Mouse (Mus musculus): ENCODE results near the gene Gm11549. TPM values are rescaled to one million over a fixed set of nuclear protein-coding genes. Genes with fewer than 3 reads are reported as not detected.
A peak's percentile ranks its signal among the peaks of the same experiment; 100 is the strongest.

Gene Gm11549
- polyA plus RNA-seq, 1 experiment from 2014 or later: 0.17 TPM

GRCm38 (mm10) chr3:36475532-36476087, 46.0 kb downstream of the Gm11549 start, which contains the start of the genes Anxa5 and 1810062G17Rik:
TSS of gene Anxa5 (minus strand) at chr3:36475894.
TSS of gene 1810062G17Rik (plus strand) at chr3:36475937.
- Histone ChIP-seq H3K27me3 (no peaks in the 10 kb centered on the region), H3K9ac (peak within 1 kb of the TSS; percentile 63), H3K36me3 (no peaks in the 10 kb centered on the region), H3K4me3 (peak within 1 kb of the TSS; percentile 58), H3K4me2 (replicated peaks) (peak within 1 kb of the TSS; percentile 90), H3K4me1 (peaks cover 7% of the 10 kb centered on the region), H3K9me3 (replicated peaks) (no peaks in the 10 kb centered on the region), H3K27ac (peak within 1 kb of the TSS; percentile 26; the same call in 1 of the 2 replicates)
- 0% methylated on average over 27 of the region's 32 CpGs for WGBS
- peak; percentile 96 for ATAC-seq (ENCODE audit: low FRiP score)

GRCm38 (mm10) chr3:36474938-36475483, 46.6 kb downstream of the Gm11549 start:
- Histone ChIP-seq H3K27ac (peak overlapping the region; percentile 26; the same call in 1 of the 2 replicates), H3K9me3 (replicated peaks) (no peaks in the 10 kb centered on the region)
- ATAC-seq (ENCODE audit: low FRiP score): no peak

GRCm38 (mm10) chr3:36474421-36474820, 47.2 kb downstream of the Gm11549 start:
- H3K4me3 ChIP-seq: no peak overlapping the region
- H3K9me3 ChIP-seq (replicated peaks): no peaks in the 10 kb centered on the region
- WGBS: 81% methylated on average over 5 of the region's 5 CpGs
- no peak overlapping the region for H3K9ac ChIP-seq
- H3K4me1 ChIP-seq: peaks cover 9% of the 10 kb centered on the region
- no peak overlapping the region for H3K27ac ChIP-seq
- H3K27me3 ChIP-seq: no peaks in the 10 kb centered on the region
- no peaks in the 10 kb centered on the region for H3K36me3 ChIP-seq
- ATAC-seq (ENCODE audit: low FRiP score): no peak
- peak overlapping the region; percentile 90; the same call in 1 of the 2 replicates for H3K4me2 ChIP-seq (replicated peaks)

More at GRCm38 (mm10) chr3:36474938-36475483, 46.6 kb downstream of the Gm11549 start:
- Histone ChIP-seq H3K4me1 (peaks cover 9% of the 10 kb centered on the region), H3K4me3 (peak overlapping the region; percentile 58), H3K36me3 (no peaks in the 10 kb centered on the region), H3K4me2 (replicated peaks) (peak overlapping the region; percentile 90), H3K27me3 (no peaks in the 10 kb centered on the region), H3K9ac (peak overlapping the region; percentile 63)
- 2% methylated on average over 24 of the region's 24 CpGs for WGBS

GRCm38 (mm10) chr3:36473222-36473621, 48.4 kb downstream of the Gm11549 start:
- H3K27ac ChIP-seq: no peak overlapping the region
- no peak overlapping the region for H3K4me3 ChIP-seq
- peaks cover 9% of the 10 kb centered on the region for H3K4me1 ChIP-seq
- no peak for ATAC-seq (ENCODE audit: low FRiP score)
- no peaks in the 10 kb centered on the region for H3K9me3 ChIP-seq (replicated peaks)
- WGBS: 99% methylated on average over 5 of the region's 5 CpGs
- H3K36me3 ChIP-seq: no peaks in the 10 kb centered on the region
- no peak overlapping the region for H3K9ac ChIP-seq
- H3K4me2 ChIP-seq (replicated peaks): no peak overlapping the region
- H3K27me3 ChIP-seq: no peaks in the 10 kb centered on the region

- H3K9me3 ChIP-seq (replicated peaks): no peaks in the 10 kb centered on the region
- H3K4me1 ChIP-seq: peaks cover 9% of the 10 kb centered on the region
- H3K9ac ChIP-seq: no peak overlapping the region
- no peak overlapping the region for H3K4me2 ChIP-seq (replicated peaks)
- no peaks in the 10 kb centered on the region for H3K27me3 ChIP-seq
- ATAC-seq (ENCODE audit: low FRiP score): no peak
- 75% methylated on average over 4 of the region's 4 CpGs for WGBS
- H3K4me3 ChIP-seq: no peak overlapping the region
- H3K27ac ChIP-seq: no peak overlapping the region
- H3K36me3 ChIP-seq: no peaks in the 10 kb centered on the region
Measured at GRCm38 (mm10) chr3:36471856-36472255, 49.8 kb downstream of the Gm11549 start.

GRCm38 (mm10) chr3:36468871-36469270, 52.7 kb downstream of the Gm11549 start:
- no peaks in the 10 kb centered on the region for H3K9me3 ChIP-seq (replicated peaks)
- H3K27ac ChIP-seq: no peak overlapping the region
- H3K9ac ChIP-seq: no peak overlapping the region
- H3K36me3 ChIP-seq: no peaks in the 10 kb centered on the region
- no peak overlapping the region for H3K4me2 ChIP-seq (replicated peaks)
- no peak overlapping the region for H3K4me3 ChIP-seq
- ATAC-seq (ENCODE audit: low FRiP score): no peak
- WGBS: 63% methylated on average over 2 of the region's 2 CpGs
- no peaks in the 10 kb centered on the region for H3K27me3 ChIP-seq
- H3K4me1 ChIP-seq: 0 out of 2 replicates have a peak, but pooled peaks cover 2% of the 10 kb centered on the region

- H3K27me3 ChIP-seq: no peaks in the 10 kb centered on the region
- H3K9me3 ChIP-seq (replicated peaks): no peaks in the 10 kb centered on the region
- H3K4me1 ChIP-seq: 0 out of 2 replicates have a peak, but pooled peaks cover 2% of the 10 kb centered on the region
- no peak overlapping the region for H3K9ac ChIP-seq
- H3K4me3 ChIP-seq: no peak overlapping the region
- 94% methylated on average over 7 of the region's 7 CpGs for WGBS
- no peaks in the 10 kb centered on the region for H3K36me3 ChIP-seq
- H3K4me2 ChIP-seq (replicated peaks): no peak overlapping the region
- no peak for ATAC-seq (ENCODE audit: low FRiP score)
- no peak overlapping the region for H3K27ac ChIP-seq
Measured at GRCm38 (mm10) chr3:36467632-36468031, 54.0 kb downstream of the Gm11549 start.

GRCm38 (mm10) chr3:36465538-36465937, 56.1 kb downstream of the Gm11549 start:
- H3K9me3 ChIP-seq (replicated peaks): no peaks in the 10 kb centered on the region
- H3K27ac ChIP-seq: no peak overlapping the region
- no peak for ATAC-seq (ENCODE audit: low FRiP score)
- whole genome bisulfite sequencing: 67% methylated on average over 7 of the region's 7 CpGs
- H3K9ac ChIP-seq: no peak overlapping the region
- H3K27me3 ChIP-seq: no peaks in the 10 kb centered on the region
- H3K4me1 ChIP-seq: 0 out of 2 replicates have a peak, but pooled peaks cover 2% of the 10 kb centered on the region
- H3K4me2 ChIP-seq (replicated peaks): no peak overlapping the region
- H3K36me3 ChIP-seq: no peaks in the 10 kb centered on the region
- H3K4me3 ChIP-seq: no peak overlapping the region

Small RNA genes within 50 kb of the gene (microRNA-seq; reads per million reads assigned to microRNA genes)
- gene Mir7009: not detected

Other genes with a start within 250 kb of the Gm11549 start
- 121 and 133 TPM in 2 replicates for gene Anxa5, start 45.9 kb downstream of the Gm11549 start, polyA plus RNA-seq (2016; fragmentation: Nextera tagmentation; extraction: Ambion mirVana)
- 0.52 and 0.56 TPM in 2 replicates for gene 1810062G17Rik, start 45.9 kb downstream of the Gm11549 start, polyA plus RNA-seq (2016; fragmentation: Nextera tagmentation; extraction: Ambion mirVana)
- gene Exosc9, start 30.8 kb upstream of the Gm11549 start, polyA plus RNA-seq (2016; fragmentation: Nextera tagmentation; extraction: Ambion mirVana): 73.4 and 82.6 TPM in 2 replicates
- 132 and 138 TPM in 2 replicates for gene Ccna2, start 50.3 kb upstream of the Gm11549 start, polyA plus RNA-seq (2016; fragmentation: Nextera tagmentation; extraction: Ambion mirVana)
- 20.3 and 24.7 TPM in 2 replicates for gene Bbs7, start 91.7 kb upstream of the Gm11549 start, polyA plus RNA-seq (2016; fragmentation: Nextera tagmentation; extraction: Ambion mirVana)
- 5.5 and 8.1 TPM in 2 replicates for gene Trpc3, start 168.4 kb upstream of the Gm11549 start, polyA plus RNA-seq (2016; fragmentation: Nextera tagmentation; extraction: Ambion mirVana)

All from hindbrain, embryonic 12.5 days (tissue).